Mouse (Mus musculus) brain, embryonic 14.5 days (tissue): ENCODE results near the gene Dgkd.

Source experiments
- CTCF ChIP-seq: fragments of 200-500 bp; IDR thresholded peaks from 2 replicates; pipeline ENCODE4 v1.5.1; 2012; ENCODE audit warnings: inconsistent platforms, mild to moderate bottlenecking, moderate library complexity, borderline replicate concordance; ENCODE audit not compliant: insufficient read depth, insufficient read length; ENCODE audit errors: extremely low read depth
- POLR2A ChIP-seq: fragments of 200-500 bp; IDR thresholded peaks from 2 replicates; pipeline ENCODE4 v1.6.1; 2012; ENCODE audit warnings: mild to moderate bottlenecking, inconsistent platforms, borderline replicate concordance; ENCODE audit not compliant: poor library complexity, insufficient read depth, insufficient read length, severe bottlenecking; ENCODE audit errors: extremely low read depth

DNA sequence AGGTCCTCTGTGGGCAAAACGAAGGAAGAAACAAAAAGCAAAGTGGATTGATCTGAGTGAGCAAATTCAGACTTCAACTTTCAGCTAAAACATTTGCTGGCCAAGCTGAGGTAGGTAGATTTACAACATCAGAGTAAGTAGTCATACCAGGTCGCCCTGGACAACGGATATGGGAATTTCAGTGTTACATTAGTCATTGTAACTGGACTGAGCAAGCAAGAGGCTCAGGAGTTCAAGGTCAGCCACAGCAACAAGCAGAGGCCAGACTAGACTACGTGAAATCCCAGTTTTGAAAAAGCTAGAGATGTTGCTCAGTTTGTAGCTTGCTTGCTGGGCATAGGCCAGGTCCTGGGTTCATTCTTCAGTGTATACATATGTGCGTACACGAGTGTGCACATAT is 27.1 kb upstream of the Dgkd start:
- TF ChIP-seq POLR2A (no peak), CTCF (no peak)
